Comparison of ENCODE assay signal across 8 mouse cellular contexts in genomic region chr19:41244581-41244980, GRCm38 (mm10). TPM values are rescaled to one million over a fixed set of nuclear protein-coding genes. Genes with fewer than 3 reads are reported as not detected.
DNase-seq lines count a peak whose midpoint lies in the region; ATAC-seq and TF ChIP-seq lines count a peak whose summit lies in the region.
"Had no signal": no experiment of that assay in that cellular context is flagged by ENCODE, and none has a peak within 500 bp of the region (broad histone marks: within the 10 kb centered on the region; RNA-seq: fewer than 3 reads in every experiment).

No protein-coding gene starts in this region.

- ATAC-seq in kidney, embryonic 16.5 days (ENCODE audit: low FRiP score, low TSS enrichment), result no peak
- ATAC-seq in erythroblast, adult 5-6 weeks (replicated peaks; ENCODE audit: low FRiP score, poor library complexity, severe bottlenecking), result peak; percentile 70

- peak; percentile 45 for DNase-seq in kidney, adult 18-20 months
- DNase-seq in CH12.LX (ENCODE audit: extremely low read depth) (peak; percentile 52), ZHBTc4 (ENCODE audit: low read depth, low spot score) (peak; percentile 65)
- DNase-seq in left cerebral cortex, postnatal 14 days (ENCODE audit: low spot score in 2 of 2), result peak; percentile 50 to 68
- peak; percentile 24 for DNase-seq in ovary, postnatal 36 days (ENCODE audit: low spot score)

- in situ Hi-C loops in CH12.LX (cut with MboI; ENCODE audit: low pct_ligation_motif_present, low pct_unique_long_range_greater_than_20kb, low sequenced_read_pairs), result no loop called here

- peaks cover 47% of the 10 kb centered on the region for H3K36me3 ChIP-seq in kidney, embryonic 16.5 days (ENCODE audit: insufficient read depth, low read length)
- H3K36me3 ChIP-seq in CH12.LX (replicated peaks in 1 of 2; ENCODE audit: control insufficient read depth in 1 of 2, insufficient read depth in 1 of 2, low read length in 1 of 2), result peaks cover 52 to 89% of the 10 kb centered on the region in 2 experiments

- no peak overlapping the region for H3K9ac ChIP-seq in kidney, embryonic 16.5 days (replicated peaks; ENCODE audit: low read length)
- no peak overlapping the region for H3K9ac ChIP-seq in CH12.LX (ENCODE audit: insufficient read depth, low read depth)
- H3K9ac ChIP-seq: lung, embryonic 15.5 days had no signal

- H3K79me2 ChIP-seq in CH12.LX (replicated peaks; ENCODE audit: control insufficient read depth, extremely low read depth, insufficient read depth, poor library complexity, severe bottlenecking), result peaks cover 5% of the 10 kb centered on the region

- WGBS in kidney, embryonic 16.5 days, result 76% methylated on average over 6 of the region's 6 CpGs

- H3K9me3 ChIP-seq in kidney, embryonic 16.5 days (ENCODE audit: low read length), result no peaks in the 10 kb centered on the region
- H3K9me3 ChIP-seq in CH12.LX (replicated peaks; ENCODE audit: low read length), result no peaks in the 10 kb centered on the region
- H3K9me3 ChIP-seq: lung, embryonic 15.5 days had no signal

- dilution Hi-C loops in CH12.LX (cut with MboI; ENCODE audit: extremely low pct_ligation_motif_present, extremely low pct_unique_long_range_greater_than_20kb, low sequenced_read_pairs), result no loop called here

- H3K27me3 ChIP-seq in kidney, embryonic 16.5 days (ENCODE audit: insufficient read depth, low read length), result no peaks in the 10 kb centered on the region
- H3K27me3 ChIP-seq in CH12.LX (replicated peaks), result no peaks in the 10 kb centered on the region
- H3K27me3 ChIP-seq: lung, embryonic 15.5 days had no signal

- TF ChIP-seq CTCF in CH12.LX (conservative IDR thresholded peaks at IDR 0.05 in 1 of 2, IDR thresholded peaks at IDR 0.05 in 1 of 2; ENCODE audit: low read depth in 2 of 2, low read length in 2 of 2), result peak; percentile 66 to 75

- no peak for TF ChIP-seq EP300 in CH12.LX (IDR thresholded peaks at IDR 0.05; ENCODE audit: low read length)

- H3K4me3 ChIP-seq in kidney, embryonic 16.5 days (ENCODE audit: low read length), result no peak overlapping the region
- no peak overlapping the region for H3K4me3 ChIP-seq in CH12.LX (replicated peaks in 1 of 3; ENCODE audit: low read depth in 2 of 3, low read length in 2 of 3, poor library complexity in 1 of 3)
- H3K4me3 ChIP-seq: lung, embryonic 15.5 days had no signal

- intact Hi-C loops in left cerebral cortex, postnatal 14 days (cut with DNase I), result loop anchor here (5.0 kb wide), 2 partner anchors 137 to 157 kb away; no protein-coding TSS in a partner anchor

- TF ChIP-seq RAD21 in CH12.LX (IDR thresholded peaks at IDR 0.05; ENCODE audit: low read depth, low read length), result peak; percentile 38

- no peak for TF ChIP-seq POLR2A in CH12.LX (IDR thresholded peaks at IDR 0.05; ENCODE audit: low read depth, low read length)

- H3K4me2 ChIP-seq in kidney, embryonic 16.5 days (replicated peaks; ENCODE audit: low read depth, low read length), result no peak overlapping the region
- no peak overlapping the region for H3K4me2 ChIP-seq in CH12.LX (ENCODE audit: insufficient read depth, low read depth, poor library complexity, severe bottlenecking)
- H3K4me2 ChIP-seq: lung, embryonic 15.5 days had no signal

- no peak overlapping the region for H3K27ac ChIP-seq in kidney, embryonic 16.5 days (ENCODE audit: low read length)
- H3K27ac ChIP-seq in CH12.LX (ENCODE audit: insufficient read depth, low read depth), result no peak overlapping the region
- H3K27ac ChIP-seq: lung, embryonic 15.5 days had no signal

- H3K4me1 ChIP-seq in kidney, embryonic 16.5 days (ENCODE audit: insufficient read depth, low read length), result peaks cover 5% of the 10 kb centered on the region
- no peaks in the 10 kb centered on the region for H3K4me1 ChIP-seq in CH12.LX (ENCODE audit: control insufficient read depth in 1 of 2, insufficient read depth in 2 of 2)

TF ChIP-seq in CH12.LX, 34 proteins besides CTCF, POLR2A, EP300 and RAD21:
- no peak for TF ChIP-seq USF1 (IDR thresholded peaks at IDR 0.05; ENCODE audit: low read depth, low read length)
- TF ChIP-seq BHLHE40 (IDR thresholded peaks at IDR 0.05; ENCODE audit: low read depth, low read length), result no peak
- TF ChIP-seq ZMIZ1 (IDR thresholded peaks at IDR 0.05; ENCODE audit: low read depth, low read length), result no peak

RNA-seq across cellular contexts. Expression of gene Tm9sf3, which starts 19.2 kb away (rescaled TPM):
- polyA plus RNA-seq in kidney, embryonic 16.5 days (2015; fragmentation: Nextera tagmentation; extraction: Ambion mirVana), result 138 and 146 TPM in 2 replicates
- total RNA-seq in CH12.LX (2012; rRNA removed) (137 and 162 TPM in 2 replicates), CH12.LX (2014; rRNA removed) (294 and 332 TPM in 2 replicates)
- 175 and 182 TPM in 2 replicates for polyA plus RNA-seq in CH12.LX (2012; ENCODE audit: insufficient read length, low read depth)
- 39.4 and 39.7 TPM in 2 replicates for total RNA-seq in erythroblast, adult 5-6 weeks (2015; ENCODE audit: low replicate concordance)
- 51.6 and 56.4 TPM in 2 replicates for total RNA-seq in erythroblast, adult 5-6 weeks (2017; ENCODE audit: low replicate concordance)
- 100 to 1,000 TPM; 138 TPM for total RNA-seq in left cerebral cortex, postnatal 14 days (2021)

RNA-seq across cellular contexts. Expression of gene Tll2, which starts 37.9 kb away (rescaled TPM):
- 0.06 TPM in 1 of 2 replicates, not detected in the other for polyA plus RNA-seq in kidney, embryonic 16.5 days (2015; fragmentation: Nextera tagmentation; extraction: Ambion mirVana)
- total RNA-seq in CH12.LX (2012; rRNA removed), result not detected in 2 replicates
- total RNA-seq in CH12.LX (2014; rRNA removed), result not detected in 2 replicates
- polyA plus RNA-seq in CH12.LX (2012; ENCODE audit: insufficient read length, low read depth), result not detected in 2 replicates
- total RNA-seq in erythroblast, adult 5-6 weeks (2015; ENCODE audit: low replicate concordance), result not detected in 2 replicates
- total RNA-seq in erythroblast, adult 5-6 weeks (2017; ENCODE audit: low replicate concordance), result not detected in 2 replicates
- total RNA-seq in left cerebral cortex, postnatal 14 days (2021), result 1 to 10 TPM; 1.8 to 2.7 TPM
- polyA plus RNA-seq: lung, embryonic 15.5 days had no signal
